Mouse (Mus musculus): ENCODE measurements around the gene Timp2. TPM values are rescaled to one million over a fixed set of nuclear protein-coding genes. Genes with fewer than 3 reads are reported as not detected.

Timp2 gene
- polyA plus RNA-seq, 1 experiment from 2014 or later, result 72.7 TPM

DNA sequence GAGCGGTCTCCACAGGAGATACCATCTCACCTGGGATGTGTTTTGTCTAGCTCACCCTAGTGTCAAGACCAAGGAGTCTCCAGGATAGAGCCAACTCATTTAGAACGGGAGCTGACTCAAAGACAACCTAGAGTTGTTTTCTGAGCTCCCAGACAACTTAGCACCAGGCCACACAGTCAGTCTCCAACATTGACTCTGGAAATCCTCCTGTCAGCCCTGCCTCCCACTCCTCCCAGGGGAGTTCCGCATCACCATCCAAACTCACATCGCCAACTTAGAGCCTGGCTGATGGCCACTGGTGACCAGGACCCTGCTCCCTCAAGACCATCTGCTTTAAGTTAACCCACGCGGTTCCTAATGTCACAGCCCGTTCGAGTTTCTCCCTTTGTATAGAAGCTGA lies 19.9 kb upstream of the Timp2 start:
- no peak overlapping the region for H3K27ac ChIP-seq (replicated peaks)
- no peak overlapping the region for H3K4me3 ChIP-seq (ENCODE audit: low read depth, low read length)
- ATAC-seq (ENCODE audit: low FRiP score, low TSS enrichment) (no peak), DNase-seq (ENCODE audit: low spot score) (no peak)
- H3K9ac ChIP-seq (ENCODE audit: low read length), result no peak overlapping the region
- H3K27me3 ChIP-seq (ENCODE audit: control insufficient read depth, insufficient read depth, low read length), result no peaks in the 10 kb centered on the region
- TF ChIP-seq EP300 (optimal IDR thresholded peaks at IDR 0.05) (no peak), CTCF (IDR thresholded peaks at IDR 0.05; ENCODE audit: low read depth) (no peak)
- no peaks in the 10 kb centered on the region for H3K36me3 ChIP-seq (ENCODE audit: control insufficient read depth, insufficient read depth, low read length)
- no peaks in the 10 kb centered on the region for H3K4me1 ChIP-seq (replicated peaks; ENCODE audit: control insufficient read depth, insufficient read depth)
- WGBS, result 70% methylated on average over 8 of the region's 8 CpGs
- no peaks in the 10 kb centered on the region for H3K9me3 ChIP-seq (ENCODE audit: control insufficient read depth, low read length)
- no peak overlapping the region for H3K4me2 ChIP-seq (replicated peaks; ENCODE audit: low read depth)

DNA sequence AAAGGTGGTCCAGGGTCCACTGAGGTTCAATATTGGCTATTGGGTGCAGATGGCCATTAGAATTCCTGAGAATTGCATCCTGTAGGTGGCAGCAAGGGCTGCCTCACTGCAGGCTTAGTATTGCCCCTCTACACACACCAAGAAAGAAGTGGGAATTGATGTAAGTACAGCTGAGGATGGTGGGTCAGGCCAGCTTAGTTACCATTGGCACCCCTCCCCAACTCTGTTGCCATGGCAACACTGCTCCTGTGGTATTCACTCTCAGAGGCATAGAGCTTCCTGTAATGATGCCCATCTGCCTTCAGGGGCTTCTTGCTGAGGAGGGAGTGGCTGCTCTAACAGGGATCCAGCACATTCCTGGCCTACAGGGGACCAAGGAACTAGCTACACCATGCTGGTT lies 19.5 kb upstream of the Timp2 start:
- TF ChIP-seq CTCF (IDR thresholded peaks at IDR 0.05; ENCODE audit: low read depth) (peak; percentile 35; the same call in 1 of the 2 replicates), EP300 (optimal IDR thresholded peaks at IDR 0.05) (no peak)
- Histone ChIP-seq H3K27me3 (ENCODE audit: control insufficient read depth, insufficient read depth, low read length) (no peaks in the 10 kb centered on the region), H3K4me3 (ENCODE audit: low read depth, low read length) (no peak overlapping the region), H3K9me3 (ENCODE audit: control insufficient read depth, low read length) (no peaks in the 10 kb centered on the region), H3K36me3 (ENCODE audit: control insufficient read depth, insufficient read depth, low read length) (no peaks in the 10 kb centered on the region), H3K9ac (ENCODE audit: low read length) (no peak overlapping the region), H3K4me1 (replicated peaks; ENCODE audit: control insufficient read depth, insufficient read depth) (no peaks in the 10 kb centered on the region), H3K4me2 (replicated peaks; ENCODE audit: low read depth) (no peak overlapping the region), H3K27ac (replicated peaks) (no peak overlapping the region)
- ATAC-seq (ENCODE audit: low FRiP score, low TSS enrichment) (no peak), DNase-seq (ENCODE audit: low spot score) (no peak)

DNA sequence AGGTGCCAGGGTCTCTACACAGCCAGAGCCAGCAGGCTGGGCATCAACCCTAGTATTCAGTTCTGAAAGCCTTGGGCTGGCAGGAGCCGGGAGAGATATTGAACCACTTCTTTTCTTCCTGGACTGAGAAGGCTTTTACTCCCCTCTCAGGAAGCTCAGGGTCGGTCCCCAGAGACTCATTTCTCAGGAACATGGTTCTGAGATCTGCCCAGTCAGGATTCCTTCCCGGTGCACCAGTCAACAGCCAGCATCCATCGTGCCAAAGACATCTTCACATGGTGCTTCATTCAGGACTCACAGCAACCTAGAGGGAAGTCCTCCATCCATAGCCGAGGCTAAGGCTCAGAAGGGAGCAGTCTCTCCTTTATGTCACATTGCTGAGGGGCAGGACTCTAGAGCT lies 19.0 kb upstream of the Timp2 start:
- Histone ChIP-seq H3K9me3 (ENCODE audit: control insufficient read depth, low read length) (no peaks in the 10 kb centered on the region), H3K36me3 (ENCODE audit: control insufficient read depth, insufficient read depth, low read length) (no peaks in the 10 kb centered on the region), H3K4me3 (ENCODE audit: low read depth, low read length) (no peak overlapping the region), H3K4me2 (replicated peaks; ENCODE audit: low read depth) (no peak overlapping the region), H3K27me3 (ENCODE audit: control insufficient read depth, insufficient read depth, low read length) (no peaks in the 10 kb centered on the region), H3K9ac (ENCODE audit: low read length) (no peak overlapping the region), H3K27ac (replicated peaks) (no peak overlapping the region), H3K4me1 (replicated peaks; ENCODE audit: control insufficient read depth, insufficient read depth) (no peaks in the 10 kb centered on the region)
- ATAC-seq (ENCODE audit: low FRiP score, low TSS enrichment), result no peak
- 73% methylated on average over 5 of the region's 5 CpGs for WGBS
- DNase-seq (ENCODE audit: low spot score), result no peak
- TF ChIP-seq EP300 (optimal IDR thresholded peaks at IDR 0.05), result no peak
- TF ChIP-seq CTCF (IDR thresholded peaks at IDR 0.05; ENCODE audit: low read depth), result no peak

DNA sequence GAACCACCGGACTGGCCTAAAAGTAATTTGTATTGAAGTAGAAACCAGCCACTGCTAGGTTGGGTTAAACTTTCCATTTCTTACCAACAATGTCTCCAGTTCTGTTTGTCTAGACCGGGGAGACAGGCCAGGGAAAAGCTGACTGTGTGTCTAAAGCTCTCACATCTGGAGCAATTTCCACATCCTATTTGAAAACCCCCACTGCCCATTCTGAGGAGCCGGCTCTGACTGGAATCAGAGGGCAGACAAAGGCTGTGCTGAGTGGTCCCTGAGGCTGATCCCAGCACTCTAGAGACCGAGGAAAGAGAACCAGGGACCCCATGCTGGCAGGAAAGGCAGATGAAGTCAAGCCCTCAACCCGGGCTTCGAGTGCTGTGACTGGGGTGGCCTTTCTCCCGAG lies 17.1 kb upstream of the Timp2 start:
- 42% methylated on average over 7 of the region's 7 CpGs for WGBS
- Histone ChIP-seq H3K36me3 (ENCODE audit: control insufficient read depth, insufficient read depth, low read length) (no peaks in the 10 kb centered on the region), H3K27ac (replicated peaks) (0 out of 2 replicates have a peak overlapping the region, but pooled peaks have one; percentile 35), H3K4me3 (ENCODE audit: low read depth, low read length) (no peak overlapping the region), H3K4me2 (replicated peaks; ENCODE audit: low read depth) (no peak overlapping the region), H3K9me3 (ENCODE audit: control insufficient read depth, low read length) (no peaks in the 10 kb centered on the region), H3K4me1 (replicated peaks; ENCODE audit: control insufficient read depth, insufficient read depth) (no peaks in the 10 kb centered on the region), H3K9ac (ENCODE audit: low read length) (peak overlapping the region; percentile 35; the same call in 1 of the 2 replicates), H3K27me3 (ENCODE audit: control insufficient read depth, insufficient read depth, low read length) (no peaks in the 10 kb centered on the region)
- TF ChIP-seq CTCF (IDR thresholded peaks at IDR 0.05; ENCODE audit: low read depth), result no peak
- no peak for TF ChIP-seq EP300 (optimal IDR thresholded peaks at IDR 0.05)
- DNase-seq (ENCODE audit: low spot score) (no peak), ATAC-seq (ENCODE audit: low FRiP score, low TSS enrichment) (no peak)

DNA sequence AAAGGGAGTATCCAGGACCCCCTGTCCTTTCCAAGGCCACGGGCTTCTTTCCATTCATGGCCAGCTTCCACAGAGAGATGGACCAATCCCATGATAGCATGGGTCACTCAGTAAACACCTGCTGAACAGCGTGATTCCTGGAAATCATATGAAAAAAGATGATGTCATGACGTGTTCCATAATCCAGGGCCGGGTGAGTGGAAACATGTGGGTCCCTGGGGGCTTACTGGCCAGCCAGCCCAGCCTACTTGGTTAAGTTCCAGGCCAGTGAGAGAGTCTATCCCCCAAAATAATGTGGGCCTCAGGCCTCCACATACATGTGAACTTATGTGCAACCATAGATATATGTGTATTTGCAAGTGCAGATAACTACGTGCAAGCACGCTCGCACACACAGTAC lies 16.3 kb upstream of the Timp2 start:
- Histone ChIP-seq H3K27ac (replicated peaks) (no peak overlapping the region), H3K4me2 (replicated peaks; ENCODE audit: low read depth) (no peak overlapping the region), H3K27me3 (ENCODE audit: control insufficient read depth, insufficient read depth, low read length) (no peaks in the 10 kb centered on the region), H3K9ac (ENCODE audit: low read length) (no peak overlapping the region), H3K9me3 (ENCODE audit: control insufficient read depth, low read length) (no peaks in the 10 kb centered on the region), H3K4me3 (ENCODE audit: low read depth, low read length) (no peak overlapping the region), H3K36me3 (ENCODE audit: control insufficient read depth, insufficient read depth, low read length) (no peaks in the 10 kb centered on the region), H3K4me1 (replicated peaks; ENCODE audit: control insufficient read depth, insufficient read depth) (no peaks in the 10 kb centered on the region)
- WGBS, result 72% methylated on average over 7 of the region's 7 CpGs
- ATAC-seq (ENCODE audit: low FRiP score, low TSS enrichment), result no peak; the same call in 1 of the 2 replicates
- no peak for TF ChIP-seq EP300 (optimal IDR thresholded peaks at IDR 0.05)
- no peak for TF ChIP-seq CTCF (IDR thresholded peaks at IDR 0.05; ENCODE audit: low read depth)
- DNase-seq (ENCODE audit: low spot score), result no peak

DNA sequence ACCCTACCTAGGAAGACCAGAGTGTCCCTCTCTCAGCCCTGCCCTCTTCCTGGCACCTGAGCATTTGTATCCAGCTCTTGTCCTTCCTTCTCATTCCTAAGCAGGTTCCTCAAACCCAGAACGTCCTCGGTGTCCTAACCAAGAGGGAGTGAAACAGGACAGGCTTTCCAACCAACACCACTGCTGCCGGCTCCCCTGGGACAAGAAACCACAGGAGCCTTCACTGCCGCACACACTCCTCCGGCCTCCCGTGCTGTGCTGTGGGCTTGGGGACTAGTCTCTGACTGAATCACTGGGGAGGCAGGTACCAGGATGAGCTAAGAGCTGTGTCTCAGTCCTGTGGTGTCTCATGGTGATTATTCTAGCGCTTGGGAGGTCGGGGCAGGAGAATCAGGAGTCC lies 14.1 kb upstream of the Timp2 start:
- no peak for TF ChIP-seq EP300 (optimal IDR thresholded peaks at IDR 0.05)
- no peak for TF ChIP-seq CTCF (IDR thresholded peaks at IDR 0.05; ENCODE audit: low read depth)
- DNase-seq (ENCODE audit: low spot score) (no peak), ATAC-seq (ENCODE audit: low FRiP score, low TSS enrichment) (no peak)
- no peaks in the 10 kb centered on the region for H3K27me3 ChIP-seq (ENCODE audit: control insufficient read depth, insufficient read depth, low read length)
- no peaks in the 10 kb centered on the region for H3K9me3 ChIP-seq (ENCODE audit: control insufficient read depth, low read length)
- H3K27ac ChIP-seq (replicated peaks), result no peak overlapping the region
- H3K9ac ChIP-seq (ENCODE audit: low read length), result no peak overlapping the region
- WGBS, result 68% methylated on average over 8 of the region's 8 CpGs
- H3K4me1 ChIP-seq (replicated peaks; ENCODE audit: control insufficient read depth, insufficient read depth), result no peaks in the 10 kb centered on the region
- no peak overlapping the region for H3K4me3 ChIP-seq (ENCODE audit: low read depth, low read length)
- H3K36me3 ChIP-seq (ENCODE audit: control insufficient read depth, insufficient read depth, low read length), result no peaks in the 10 kb centered on the region
- H3K4me2 ChIP-seq (replicated peaks; ENCODE audit: low read depth), result no peak overlapping the region
